Mouse (Mus musculus) embryonic facial prominence, embryonic 14.5 days (tissue): ENCODE data around the gene Coro1c. TPM values are rescaled to one million over a fixed set of nuclear protein-coding genes. Genes with fewer than 3 reads are reported as not detected.
A peak's percentile ranks its signal among the peaks of the same experiment; 100 is the strongest.
"Not testable (repeated sequence)": the region's sequence is repeated elsewhere in the genome, so short reads cannot be mapped to it uniquely, and the experiment has no call there.

ENCODE experiments used
- ATAC-seq: fragments of 200-750 bp; cut with Nextera tagmentation; 2 replicates; pipeline ENCODE4 v1.8.0; 2017; ENCODE audit warnings: low read depth, moderate number of reproducible peaks, moderate TSS enrichment
- DNase-seq: peaks from one replicate; pipeline ENCODE4 v3.0.0-alpha.2; 2015; ENCODE audit warnings: low spot score
- H3K27ac ChIP-seq: fragments of 300-500 bp; sonication (generic); replicated peaks from 2 replicates; pipeline ENCODE4 v1.5.1; 2014; ENCODE audit warnings: low read depth, mild to moderate bottlenecking, low read length, moderate library complexity
- H3K27me3 ChIP-seq: fragments of 300-500 bp; sonication (generic); replicated peaks from 2 replicates; pipeline ENCODE4 v1.6.1; 2014; ENCODE audit warnings: low read length; ENCODE audit not compliant: control insufficient read depth, insufficient read depth
- H3K36me3 ChIP-seq: fragments of 300-500 bp; sonication (generic); 2 replicates; pipeline ENCODE4 v1.6.1; 2014; ENCODE audit warnings: low read length, mixed read lengths; ENCODE audit not compliant: control insufficient read depth, insufficient read depth
- H3K4me1 ChIP-seq: fragments of 300-500 bp; sonication (generic); 2 replicates; pipeline ENCODE4 v1.6.1; 2014; ENCODE audit warnings: antibody characterized with exemption, low read length; ENCODE audit not compliant: control insufficient read depth, insufficient read depth
- H3K4me2 ChIP-seq: fragments of 300-500 bp; sonication (generic); 2 replicates; pipeline ENCODE4 v1.6.1; 2014; ENCODE audit warnings: low read depth, mild to moderate bottlenecking, low read length, moderate library complexity, mixed read lengths
- H3K4me3 ChIP-seq: fragments of 300-500 bp; sonication (generic); 2 replicates; pipeline ENCODE4 v1.5.1; 2014; ENCODE audit warnings: low read depth, mild to moderate bottlenecking, low read length
- H3K9ac ChIP-seq: fragments of 300-500 bp; sonication (generic); 2 replicates; pipeline ENCODE4 v1.6.1; 2014; ENCODE audit warnings: low read depth, mild to moderate bottlenecking, low read length, moderate library complexity, mixed read lengths
- H3K9me3 ChIP-seq: fragments of 300-500 bp; sonication (generic); 2 replicates; pipeline ENCODE4 v1.6.1; 2016; ENCODE audit warnings: low read length; ENCODE audit not compliant: control insufficient read depth
- WGBS: fragments of 180-500 bp; shearing (Covaris S2); extraction: QIAGEN DNeasy Blood & Tissue Kit; methylation state at CpG from one replicate; pipeline ENCODE4 v1.1.7; 2014; 5-methylcytosine and 5-hydroxymethylcytosine counted together
- polyA plus RNA-seq: library from polyadenylated mRNA; unstranded; fragments of >200 nt; fragmentation: Nextera tagmentation; extraction: Ambion mirVana; gene quantifications from 2 replicates; pipeline ENCODE4 v1.2.1, GENCODE M21; 2014

The Coro1c gene
- polyA plus RNA-seq, 1 experiment from 2014 or later = 96.9 TPM

DNA sequence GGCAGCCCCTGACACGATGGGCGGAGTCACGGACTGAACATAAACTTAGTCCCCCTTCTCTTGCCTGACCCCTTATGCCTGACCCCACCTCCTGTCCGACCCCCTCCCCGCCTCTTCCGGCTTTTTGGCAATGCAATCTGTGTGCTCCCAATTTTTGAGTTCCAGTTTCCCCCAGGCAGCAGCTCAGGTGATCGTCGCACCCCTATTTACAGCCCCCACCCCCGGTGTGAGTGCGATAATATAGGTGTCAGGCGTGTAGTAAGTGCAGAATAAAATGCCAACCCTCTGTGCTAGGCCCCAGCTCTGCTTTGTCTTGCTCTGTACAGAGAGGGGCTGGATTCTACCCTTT, 93.5 kb downstream of the Coro1c start:
- Histone ChIP-seq H3K9me3 (peaks cover 11% of the 10 kb centered on the region; the same call in 1 of the 2 replicates), H3K9ac (no peak overlapping the region), H3K4me2 (no peak overlapping the region), H3K36me3 (no peaks in the 10 kb centered on the region), H3K4me3 (no peak overlapping the region), H3K27me3 (no peaks in the 10 kb centered on the region), H3K27ac (no peak overlapping the region), H3K4me1 (0 out of 2 replicates have a peak, but pooled peaks cover 4% of the 10 kb centered on the region)
- WGBS = 60% methylated on average over 10 of the region's 11 CpGs
- no peak for ATAC-seq
- no peak for DNase-seq

DNA sequence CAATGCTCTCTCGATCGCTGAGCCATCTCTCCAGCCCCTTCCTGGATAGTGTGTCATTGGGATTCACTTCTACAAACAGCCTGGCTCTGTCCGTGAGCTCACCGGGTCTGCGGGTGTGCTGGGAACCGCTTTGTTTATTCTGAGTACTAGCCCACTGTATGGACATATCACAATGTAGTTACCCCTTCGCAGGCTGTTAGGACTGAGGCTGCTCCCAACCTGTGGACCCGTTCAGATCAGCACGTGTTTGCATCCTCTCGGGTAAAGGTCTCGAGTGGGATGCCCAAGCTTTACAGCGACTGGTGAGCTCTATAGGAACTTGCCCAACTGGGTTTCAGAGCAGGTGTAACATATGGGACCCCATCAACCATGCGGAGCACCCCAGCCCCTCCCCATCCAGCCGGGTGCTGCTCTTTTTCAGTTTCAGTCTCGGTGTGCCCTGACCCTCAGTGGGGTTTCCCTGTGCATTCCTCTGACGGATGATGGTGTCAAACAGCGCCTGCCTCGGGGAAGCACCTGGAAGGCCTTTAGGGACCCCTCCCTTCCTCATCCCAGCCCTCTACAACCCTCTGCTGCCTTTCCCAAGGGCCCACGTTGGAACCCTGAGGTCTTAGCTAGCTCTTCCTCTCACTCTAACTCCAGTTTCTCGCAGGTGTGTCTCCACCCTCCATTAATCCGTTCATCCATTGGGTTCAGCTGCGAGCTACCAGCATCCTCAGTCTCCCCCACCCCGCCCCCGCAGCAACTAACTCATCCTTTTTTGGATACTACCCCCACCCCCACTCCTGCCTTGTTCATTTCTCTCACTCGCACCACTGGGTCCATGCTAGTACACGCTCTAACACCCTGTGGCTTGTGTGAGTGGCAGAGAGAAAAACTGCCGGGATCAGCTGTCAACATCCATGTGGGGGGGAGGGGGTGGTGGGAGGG, 94.2 kb downstream of the Coro1c start:
- DNase-seq (no peak), ATAC-seq (no peak)
- Histone ChIP-seq H3K36me3 (no peaks in the 10 kb centered on the region), H3K9ac (no peak overlapping the region), H3K4me2 (no peak overlapping the region), H3K27me3 (no peaks in the 10 kb centered on the region), H3K27ac (no peak overlapping the region), H3K4me3 (no peak overlapping the region), H3K9me3 (peaks cover 11% of the 10 kb centered on the region; the same call in 1 of the 2 replicates), H3K4me1 (0 out of 2 replicates have a peak, but pooled peaks cover 4% of the 10 kb centered on the region)
- 39% methylated on average over 27 of the region's 27 CpGs for WGBS

GRCm38 (mm10) chr5:113813608-113814007, 95.0 kb downstream of the Coro1c start:
- H3K9ac ChIP-seq = no peak overlapping the region
- peaks cover 11% of the 10 kb centered on the region; the same call in 1 of the 2 replicates for H3K9me3 ChIP-seq
- H3K4me2 ChIP-seq = no peak overlapping the region
- H3K27me3 ChIP-seq = no peaks in the 10 kb centered on the region
- no peak overlapping the region for H3K4me3 ChIP-seq
- 23% methylated on average over 9 of the region's 9 CpGs for WGBS
- DNase-seq (no peak), ATAC-seq (no peak)
- no peak overlapping the region for H3K27ac ChIP-seq
- H3K4me1 ChIP-seq = peaks cover 6% of the 10 kb centered on the region; the same call in 1 of the 2 replicates
- no peaks in the 10 kb centered on the region for H3K36me3 ChIP-seq

GRCm38 (mm10) chr5:113812638-113813037, 95.9 kb downstream of the Coro1c start:
- WGBS = 92% methylated on average over 2 of the region's 2 CpGs
- Histone ChIP-seq H3K4me2 (no peak overlapping the region), H3K9me3 (peaks cover 11% of the 10 kb centered on the region; the same call in 1 of the 2 replicates), H3K4me1 (peaks cover 16% of the 10 kb centered on the region), H3K27me3 (no peaks in the 10 kb centered on the region), H3K36me3 (no peaks in the 10 kb centered on the region), H3K9ac (no peak overlapping the region), H3K4me3 (no peak overlapping the region), H3K27ac (no peak overlapping the region)
- no peak for DNase-seq
- ATAC-seq = no peak

GRCm38 (mm10) chr5:113811824-113812420, 96.6 kb downstream of the Coro1c start:
- H3K4me3 ChIP-seq, H3K27me3 ChIP-seq, H3K27ac ChIP-seq, H3K4me2 ChIP-seq, H3K9ac ChIP-seq, H3K36me3 ChIP-seq, DNase-seq, ATAC-seq: not testable (repeated sequence)
- peaks cover 17% of the 10 kb centered on the region for H3K4me1 ChIP-seq
- 21% methylated on average over 11 of the region's 12 CpGs for WGBS
- H3K9me3 ChIP-seq = peaks cover 11% of the 10 kb centered on the region; the same call in 1 of the 2 replicates

DNA sequence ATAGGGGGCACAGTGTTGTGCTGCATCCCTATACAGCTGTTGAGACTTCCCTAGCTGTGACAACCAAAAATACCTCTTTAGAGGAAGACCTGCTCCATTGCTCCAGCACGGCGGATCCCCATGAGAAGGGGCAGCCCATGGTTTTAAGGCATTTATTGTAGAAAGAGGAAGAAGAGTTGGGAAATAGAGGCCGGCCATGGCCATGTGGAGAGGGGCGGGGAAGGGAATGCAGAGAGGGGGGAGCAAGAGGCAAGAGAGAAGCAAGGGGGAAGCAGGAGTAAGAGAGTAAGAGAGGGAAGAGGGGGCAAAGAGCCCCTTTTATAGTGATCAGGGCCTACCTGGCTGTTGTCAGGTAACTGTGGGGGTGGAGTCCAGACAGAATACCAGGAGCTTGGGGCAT, 98.4 kb downstream of the Coro1c start:
- no peaks in the 10 kb centered on the region for H3K36me3 ChIP-seq
- peaks cover 11% of the 10 kb centered on the region; the same call in 1 of the 2 replicates for H3K9me3 ChIP-seq
- ATAC-seq = no peak
- H3K27ac ChIP-seq = no peak overlapping the region
- no peak for DNase-seq
- H3K27me3 ChIP-seq = no peaks in the 10 kb centered on the region
- H3K4me1 ChIP-seq = peaks cover 16% of the 10 kb centered on the region
- no peak overlapping the region for H3K9ac ChIP-seq
- H3K4me3 ChIP-seq = no peak overlapping the region
- no peak overlapping the region for H3K4me2 ChIP-seq
- 92% methylated on average over 4 of the region's 4 CpGs for WGBS

DNA sequence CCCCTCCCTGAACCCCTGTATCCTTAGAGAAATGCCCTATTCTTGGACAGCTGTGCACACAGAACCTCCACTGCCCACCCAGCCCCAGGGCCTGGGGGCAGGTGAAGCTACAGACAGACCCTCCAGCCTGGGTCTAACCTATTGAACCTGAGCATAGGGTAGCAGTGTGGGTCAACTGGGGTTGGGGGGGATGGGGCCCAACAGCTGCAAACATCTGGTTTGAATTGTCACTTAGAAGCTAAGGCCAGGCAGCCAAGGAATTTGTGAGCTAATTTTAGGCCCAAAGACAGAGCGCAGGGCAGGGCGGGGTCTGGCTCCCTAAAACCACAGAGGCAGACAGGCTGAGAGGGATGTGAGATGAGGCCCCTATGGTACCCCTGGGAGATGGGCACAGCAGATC, 100.4 kb downstream of the Coro1c start:
- Histone ChIP-seq H3K27ac (peak overlapping the region; percentile 15; the same call in 1 of the 2 replicates), H3K9ac (no peak overlapping the region; the same call in 1 of the 2 replicates), H3K36me3 (no peaks in the 10 kb centered on the region), H3K4me1 (peaks cover 24% of the 10 kb centered on the region), H3K9me3 (peaks cover 11% of the 10 kb centered on the region; the same call in 1 of the 2 replicates), H3K4me3 (no peak overlapping the region), H3K4me2 (0 out of 2 replicates have a peak overlapping the region, but pooled peaks have one; percentile 10), H3K27me3 (no peaks in the 10 kb centered on the region)
- DNase-seq (peak; percentile 85), ATAC-seq (peak; percentile 51)
- WGBS = 34% methylated on average over 2 of the region's 2 CpGs

DNA sequence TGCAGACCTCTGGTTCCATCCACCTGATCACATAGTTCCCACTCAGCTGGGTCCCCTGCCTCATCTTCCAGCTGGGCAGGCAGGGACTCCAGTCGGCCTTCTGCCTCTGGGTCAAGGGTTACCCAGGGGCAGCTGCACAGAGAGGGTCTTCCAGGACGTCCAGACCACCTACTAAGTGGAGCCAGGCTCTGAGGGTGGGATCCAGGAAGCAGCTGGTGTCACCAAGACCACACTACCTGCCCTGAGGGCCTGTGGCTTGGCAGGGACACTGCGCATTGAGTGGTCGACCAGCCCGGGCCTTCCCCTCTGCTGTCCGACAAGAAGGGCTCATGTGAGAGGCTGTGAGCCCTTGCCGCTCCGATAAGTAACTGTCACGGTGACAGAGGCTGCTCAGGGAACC, 100.8 kb downstream of the Coro1c start:
- WGBS = 25% methylated on average over 9 of the region's 9 CpGs
- Histone ChIP-seq H3K4me2 (no peak overlapping the region), H3K4me1 (peaks cover 24% of the 10 kb centered on the region), H3K27ac (peak overlapping the region; percentile 15; the same call in 1 of the 2 replicates), H3K27me3 (no peaks in the 10 kb centered on the region), H3K4me3 (no peak overlapping the region), H3K9ac (no peak overlapping the region; the same call in 1 of the 2 replicates), H3K9me3 (peaks cover 11% of the 10 kb centered on the region; the same call in 1 of the 2 replicates), H3K36me3 (no peaks in the 10 kb centered on the region)
- no peak for ATAC-seq
- DNase-seq = no peak
